Mouse (Mus musculus) embryonic stem cell, embryonic (primary cell): ENCODE measurements at regions not wholly inside any gene's neighbourhood (a gene's known extent, or its start where the extent isn't known, plus 50 kb on each side); places are given as distances from the start of the nearest gene placed in this dataset.
"Not testable (repeated sequence)": the region's sequence is repeated elsewhere in the genome, so short reads cannot be mapped to it uniquely, and the experiment has no call there.

ENCODE experiments used
- CTCF ChIA-PET, 4 experiments: fragments of 300-600 bp in 2 of 4; fragments of 350-600 bp in 2 of 4; sonication (Branson Sonifier 250); formaldehyde crosslinking; loops; one replicate each; lab custom pipeline; 2022; ENCODE audit warnings: inconsistent platforms in 2 of 4; lab: Charles Lee
- POLR2A ChIA-PET, 4 experiments: fragments of 300-600 bp in 2 of 4; fragments of 350-600 bp in 2 of 4; sonication (Branson Sonifier 250); formaldehyde crosslinking; loops; one replicate each; lab custom pipeline; 2022; ENCODE audit warnings: antibody characterized with exemption in 4 of 4, inconsistent platforms in 1 of 4; lab: Charles Lee

- CTCF ChIA-PET: interaction anchor here in 1 of 4 experiments (0.8 kb wide), 1 partner anchor 38 kb away, joined by 3 read pairs; no protein-coding TSS in a partner anchor
- POLR2A ChIA-PET: no interaction called here
Observed at GRCm38 (mm10) chr8:39833251-39833650, 841.6 kb upstream of the Adam24 start.

- ChIA-PET POLR2A (no interaction called here), CTCF (no interaction called here)
Observed at GRCm38 (mm10) chr8:39846854-39847253, 828.0 kb upstream of the Adam24 start.

GRCm38 (mm10) chr8:39862544-39862943, 812.3 kb upstream of the Adam24 start:
- POLR2A ChIA-PET: no interaction called here

GRCm38 (mm10) chr8:39902251-39902650, 772.6 kb upstream of the Adam24 start:
- POLR2A ChIA-PET: no interaction called here
- CTCF ChIA-PET: no interaction called here

More at GRCm38 (mm10) chr8:39862544-39862943, 812.3 kb upstream of the Adam24 start:
- CTCF ChIA-PET: no interaction called here

GRCm38 (mm10) chr8:39912926-39913325, 762.0 kb upstream of the Adam24 start:
- ChIA-PET CTCF (no interaction called here), POLR2A (no interaction called here)

GRCm38 (mm10) chr8:39921336-39921735, 753.5 kb upstream of the Adam24 start:
- ChIA-PET POLR2A (no interaction called here), CTCF (no interaction called here)

GRCm38 (mm10) chr8:39923741-39924140, 751.1 kb upstream of the Adam24 start:
- ChIA-PET CTCF (no interaction called here), POLR2A (no interaction called here)

- POLR2A ChIA-PET: no interaction called here
Observed at GRCm38 (mm10) chr8:39950178-39950896, 724.5 kb upstream of the Adam24 start.

GRCm38 (mm10) chr8:39954497-39954896, 720.4 kb upstream of the Adam24 start:
- ChIA-PET CTCF (interaction anchor here in 3 of 4 experiments (0.5 to 0.7 kb wide), 4 partner anchors 25 to 1219 kb away, joined by 3 to 4 read pairs (median 4); no protein-coding TSS in a partner anchor), POLR2A (no interaction called here)

More at GRCm38 (mm10) chr8:39950178-39950896, 724.5 kb upstream of the Adam24 start:
- CTCF ChIA-PET: no interaction called here

GRCm38 (mm10) chr8:39954924-39955323, 720.0 kb upstream of the Adam24 start:
- ChIA-PET POLR2A (interaction anchor here in 1 of 4 experiments (0.6 kb wide), 1 partner anchor 1848 kb away, joined by 5 read pairs; no protein-coding TSS in a partner anchor), CTCF (interaction anchor here in 3 of 4 experiments (0.5 to 0.7 kb wide), 4 partner anchors 25 to 1219 kb away, joined by 3 to 4 read pairs (median 4); no protein-coding TSS in a partner anchor)

- POLR2A ChIA-PET: no interaction called here
- CTCF ChIA-PET: no interaction called here
Observed at GRCm38 (mm10) chr8:40005207-40005837, 669.6 kb upstream of the Adam24 start.

GRCm38 (mm10) chr8:40019281-40019943, 655.5 kb upstream of the Adam24 start:
- ChIA-PET POLR2A (no interaction called here), CTCF (no interaction called here)

GRCm38 (mm10) chr8:40064145-40064544, 610.7 kb upstream of the Adam24 start:
- CTCF ChIA-PET: no interaction called here
- POLR2A ChIA-PET: no interaction called here

GRCm38 (mm10) chr8:40071131-40071530, 603.7 kb upstream of the Adam24 start:
- ChIA-PET POLR2A (no interaction called here), CTCF (no interaction called here)

- CTCF ChIA-PET, POLR2A ChIA-PET: not testable (repeated sequence)
Observed at GRCm38 (mm10) chr8:40080976-40081375, 593.9 kb upstream of the Adam24 start.

- ChIA-PET CTCF (no interaction called here), POLR2A (no interaction called here)
Observed at GRCm38 (mm10) chr8:40084129-40084528, 590.7 kb upstream of the Adam24 start.

- POLR2A ChIA-PET: no interaction called here
- CTCF ChIA-PET: no interaction called here
Observed at GRCm38 (mm10) chr8:40089377-40089776, 585.5 kb upstream of the Adam24 start.

- ChIA-PET POLR2A (no interaction called here), CTCF (interaction anchor here in 1 of 4 experiments (0.6 kb wide), 1 partner anchor 1464 kb away, joined by 3 read pairs; no protein-coding TSS in a partner anchor)
Observed at GRCm38 (mm10) chr8:40124402-40124801, 550.5 kb upstream of the Adam24 start.

- POLR2A ChIA-PET: no interaction called here
- CTCF ChIA-PET: interaction anchor here in 3 of 4 experiments (0.5 to 0.8 kb wide), 3 partner anchors 30 to 1530 kb away, joined by 3 to 4 read pairs (median 3); no protein-coding TSS in a partner anchor
Observed at GRCm38 (mm10) chr8:40127141-40127540, 547.7 kb upstream of the Adam24 start.
